Mouse (Mus musculus) thymus, adult 2 months (tissue): ENCODE data around the gene Neurod2. TPM values are rescaled to one million over a fixed set of nuclear protein-coding genes. Genes with fewer than 3 reads are reported as not detected.

Experiments used
- DNase-seq: peaks from one replicate; pipeline ENCODE4 v3.0.0; 2021
- H3K27ac ChIP-seq: fragments of 200-500 bp; 2 replicates; pipeline ENCODE4 v1.5.1; 2012; ENCODE audit warnings: low read length, control low read depth; ENCODE audit not compliant: control insufficient read depth, insufficient read depth
- H3K27me3 ChIP-seq: fragments of 200-500 bp; 2 replicates; pipeline ENCODE4 v1.6.1; 2012; ENCODE audit warnings: mild to moderate bottlenecking, low read length, moderate library complexity, mixed read lengths; ENCODE audit not compliant: control insufficient read depth, insufficient read depth
- H3K36me3 ChIP-seq: fragments of 200-500 bp; 2 replicates; pipeline ENCODE4 v1.6.1; 2012; ENCODE audit warnings: mild to moderate bottlenecking, low read length, moderate library complexity; ENCODE audit not compliant: control insufficient read depth, insufficient read depth
- H3K4me1 ChIP-seq: fragments of 200-500 bp; replicated peaks from 2 replicates; pipeline ENCODE4 v1.6.1; 2012; ENCODE audit warnings: low read length; ENCODE audit not compliant: control insufficient read depth, insufficient read depth
- H3K4me3 ChIP-seq: fragments of 200-500 bp; 2 replicates; pipeline ENCODE4 v1.5.1; 2012; ENCODE audit warnings: mild to moderate bottlenecking, low read length, control low read depth, moderate library complexity; ENCODE audit not compliant: control insufficient read depth, insufficient read depth
- CTCF ChIP-seq: fragments of 200-500 bp; IDR thresholded peaks from 2 replicates; pipeline ENCODE4 v1.5.1; 2012; ENCODE audit warnings: mild to moderate bottlenecking, control low read depth, low read length, moderate library complexity, borderline replicate concordance; ENCODE audit not compliant: control insufficient read depth, poor library complexity, insufficient read depth; ENCODE audit errors: extremely low read depth
- POLR2A ChIP-seq: fragments of 200-500 bp; IDR thresholded peaks from 2 replicates; pipeline ENCODE4 v1.6.1; 2012; ENCODE audit warnings: mild to moderate bottlenecking, low read length, control low read depth, moderate library complexity; ENCODE audit not compliant: control insufficient read depth, poor library complexity, insufficient read depth; ENCODE audit errors: extremely low read depth
- WGBS: fragments of 180-500 bp; shearing (Covaris S2); methylation state at CpG from one replicate; pipeline ENCODE4 v1.1.7; 2018; 5-methylcytosine and 5-hydroxymethylcytosine counted together
- polyA plus RNA-seq: library from polyadenylated mRNA; depleted of rRNA; stranded (reverse); fragments of >200 nt; gene quantifications from 2 replicates; pipeline ENCODE4 v1.2.3, GENCODE M21; 2012

Gene Neurod2
- polyA plus RNA-seq, 1 experiment = 0.12 TPM

DNA sequence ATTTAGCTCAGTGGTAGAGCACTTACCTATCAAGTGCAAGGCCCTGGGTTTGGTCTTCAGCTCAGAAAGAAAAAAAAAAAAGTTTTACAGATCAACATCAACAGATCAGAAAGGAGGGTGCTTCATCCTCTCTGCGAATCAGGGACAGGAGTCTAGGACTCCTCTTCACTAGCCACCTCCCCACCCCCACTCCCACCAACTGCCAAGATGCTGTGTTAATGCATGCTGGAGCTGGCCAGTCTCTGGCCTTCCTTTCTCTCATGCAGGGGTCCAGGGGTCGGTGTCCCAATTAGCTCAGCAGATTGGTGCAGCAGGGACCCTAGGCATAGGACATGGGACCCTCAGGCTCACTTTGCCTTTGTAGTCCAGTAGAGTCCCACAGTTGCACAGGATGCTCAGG is 41.1 kb upstream of the Neurod2 start:
- Histone ChIP-seq H3K27ac (no peak overlapping the region), H3K36me3 (peaks cover 18% of the 10 kb centered on the region), H3K4me3 (no peak overlapping the region), H3K27me3 (no peaks in the 10 kb centered on the region), H3K4me1 (peaks cover 32% of the 10 kb centered on the region)
- WGBS = 95% methylated on average over 2 of the region's 2 CpGs
- TF ChIP-seq CTCF = no peak
- no peak for DNase-seq

GRCm38 (mm10) chr11:98369337-98369736 is 39.9 kb upstream of the Neurod2 start:
- no peak overlapping the region for H3K27ac ChIP-seq
- H3K4me1 ChIP-seq = peaks cover 32% of the 10 kb centered on the region
- H3K27me3 ChIP-seq = no peaks in the 10 kb centered on the region
- no peak for DNase-seq
- 92% methylated on average over 6 of the region's 6 CpGs for WGBS
- TF ChIP-seq CTCF (no peak), POLR2A (no peak)
- H3K36me3 ChIP-seq = peaks cover 5% of the 10 kb centered on the region
- no peak overlapping the region for H3K4me3 ChIP-seq

DNA sequence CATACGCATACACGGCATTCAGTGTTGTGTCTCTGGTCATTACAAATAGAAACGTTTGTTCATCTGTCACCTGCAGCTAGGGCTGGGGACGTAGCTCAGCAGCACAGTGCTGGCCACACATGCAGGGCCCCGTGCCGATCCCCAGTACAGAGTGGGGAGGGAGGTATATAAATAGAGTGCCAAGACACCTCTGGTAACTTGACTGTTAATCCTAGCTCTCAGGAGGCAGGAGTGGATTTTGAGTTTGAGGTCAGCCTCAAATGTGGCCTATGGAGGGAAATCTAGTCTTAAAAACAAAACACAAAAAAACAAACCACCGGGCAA is 38.4 kb upstream of the Neurod2 start:
- Histone ChIP-seq H3K36me3 (no peaks in the 10 kb centered on the region), H3K4me1 (peaks cover 44% of the 10 kb centered on the region), H3K4me3 (no peak overlapping the region), H3K27ac (peak overlapping the region; percentile 59; the same call in 1 of the 2 replicates), H3K27me3 (no peaks in the 10 kb centered on the region)
- 26% methylated on average over 7 of the region's 7 CpGs for WGBS
- TF ChIP-seq POLR2A (no peak), CTCF (no peak)
- DNase-seq = no peak

DNA sequence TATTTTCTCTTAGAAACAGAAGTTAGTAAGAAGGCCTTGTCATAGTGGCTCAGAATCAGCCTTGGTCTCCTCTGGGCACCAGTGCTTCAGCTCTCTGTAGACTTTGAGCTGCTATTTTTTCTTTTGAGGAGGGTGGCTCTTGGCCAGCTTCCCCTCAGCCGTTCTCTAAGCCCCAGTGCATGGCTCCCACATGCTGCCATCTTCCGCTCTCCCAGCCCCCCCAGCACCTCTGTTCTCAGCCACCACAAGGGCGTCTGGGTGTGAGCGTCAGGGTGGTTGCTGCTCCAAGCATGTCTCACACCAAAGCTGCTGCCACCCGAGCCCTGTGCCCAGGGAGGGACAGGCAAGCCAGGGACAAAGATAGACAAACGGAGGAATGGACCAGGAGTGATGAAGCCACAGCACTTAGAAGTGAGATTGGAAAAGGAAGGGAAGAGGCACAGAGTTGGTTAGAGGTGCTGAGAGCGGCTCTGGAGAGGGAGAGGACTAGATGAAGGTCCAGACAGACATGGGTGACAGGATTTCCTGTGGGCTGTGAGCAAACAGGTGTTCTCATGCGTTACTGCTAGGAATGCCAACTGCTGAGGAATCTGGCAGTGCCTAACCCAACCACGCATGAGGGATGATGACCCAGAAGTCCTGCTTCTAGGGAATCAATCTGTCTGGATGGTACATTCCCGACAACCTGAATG is 37.9 kb upstream of the Neurod2 start:
- 12% methylated on average over 10 of the region's 10 CpGs for WGBS
- Histone ChIP-seq H3K4me1 (peaks cover 44% of the 10 kb centered on the region), H3K27ac (peak overlapping the region; percentile 59), H3K4me3 (no peak overlapping the region), H3K27me3 (no peaks in the 10 kb centered on the region), H3K36me3 (no peaks in the 10 kb centered on the region)
- peak; percentile 63 for DNase-seq
- 0 out of 2 replicates have a peak, but pooled peaks have one; percentile 16 for TF ChIP-seq CTCF
- no peak for TF ChIP-seq POLR2A

DNA sequence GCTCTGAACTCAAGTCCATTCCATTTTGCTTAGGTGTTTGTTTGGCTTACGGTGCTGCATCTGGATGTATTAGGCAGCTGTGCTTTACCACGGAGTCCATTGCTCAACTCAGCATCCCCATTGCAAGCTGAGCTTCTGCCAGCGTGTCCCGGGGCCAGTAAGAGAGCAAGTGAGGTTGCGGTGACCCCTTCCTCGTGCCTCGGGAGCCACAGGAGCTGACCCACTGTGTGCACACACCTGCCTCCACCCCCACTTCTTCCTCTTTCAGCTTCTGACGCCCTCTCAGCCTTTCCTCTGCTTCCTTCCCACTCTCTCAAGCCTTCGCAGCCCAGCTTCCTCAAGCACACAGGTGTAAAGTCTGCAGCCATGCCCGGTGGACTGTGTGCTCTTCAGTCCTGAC is 36.8 kb upstream of the Neurod2 start:
- H3K4me1 ChIP-seq = peaks cover 42% of the 10 kb centered on the region
- no peak for DNase-seq

GRCm38 (mm10) chr11:98364410-98364809 is 35.0 kb upstream of the Neurod2 start:
- TF ChIP-seq POLR2A (no peak), CTCF (no peak)
- DNase-seq = no peak
- Histone ChIP-seq H3K27me3 (no peaks in the 10 kb centered on the region), H3K4me3 (no peak overlapping the region), H3K27ac (no peak overlapping the region), H3K4me1 (peaks cover 50% of the 10 kb centered on the region), H3K36me3 (no peaks in the 10 kb centered on the region)
- 76% methylated on average over 5 of the region's 5 CpGs for WGBS

More for the DNA sequence above, 36.8 kb upstream of the Neurod2 start:
- Histone ChIP-seq H3K36me3 (no peaks in the 10 kb centered on the region), H3K4me3 (no peak overlapping the region), H3K27me3 (no peaks in the 10 kb centered on the region), H3K27ac (no peak overlapping the region)
- WGBS = 11% methylated on average over 10 of the region's 10 CpGs
- no peak for TF ChIP-seq CTCF
- TF ChIP-seq POLR2A = no peak

GRCm38 (mm10) chr11:98363817-98364216 is 34.4 kb upstream of the Neurod2 start:
- Histone ChIP-seq H3K36me3 (no peaks in the 10 kb centered on the region), H3K4me3 (no peak overlapping the region), H3K27ac (no peak overlapping the region), H3K27me3 (no peaks in the 10 kb centered on the region), H3K4me1 (peaks cover 54% of the 10 kb centered on the region)
- no peak for DNase-seq
- WGBS = 79% methylated on average over 5 of the region's 5 CpGs
- TF ChIP-seq CTCF (no peak), POLR2A (no peak)
